Mouse (Mus musculus) myocyte (in vitro differentiated cells): ENCODE results near the gene Tcl1b2.

Source experiments
- CEBPB ChIP-seq: IDR thresholded peaks from 2 replicates; pipeline ENCODE4 v1.6.1; 2011; ENCODE audit warnings: mild to moderate bottlenecking, moderate library complexity; ENCODE audit not compliant: poor library complexity, insufficient read depth, severe bottlenecking
- E2F4 ChIP-seq: IDR thresholded peaks from one replicate; pipeline ENCODE4 v1.6.1; 2011; ENCODE audit warnings: mild to moderate bottlenecking, control low read depth, moderate library complexity; ENCODE audit not compliant: insufficient read depth
- MYOD1 ChIP-seq, 3 experiments: IDR thresholded peaks; one replicate each; pipeline ENCODE4 v1.6.1; 2011; ENCODE audit warnings: control low read depth in 2 of 3, low read depth in 2 of 3, mild to moderate bottlenecking in 2 of 3, moderate library complexity in 1 of 3; ENCODE audit not compliant: insufficient read length in 2 of 3, control insufficient read depth in 1 of 3
- MYOG ChIP-seq, 3 experiments: IDR thresholded peaks; one replicate each; pipeline ENCODE4 v1.6.1; 2011; ENCODE audit warnings: control low read depth in 2 of 3, low read depth in 2 of 3, mild to moderate bottlenecking in 2 of 3; ENCODE audit not compliant: insufficient read length in 2 of 3, control insufficient read depth in 1 of 3, insufficient read depth in 1 of 3
- POLR2A ChIP-seq: IDR thresholded peaks from one replicate; pipeline ENCODE4 v1.6.1; 2011; ENCODE audit warnings: low read depth, mild to moderate bottlenecking, control low read depth, moderate library complexity; ENCODE audit not compliant: insufficient read length
- POLR2AphosphoS2 ChIP-seq: IDR thresholded peaks from one replicate; pipeline ENCODE4 v1.6.1; 2011; ENCODE audit warnings: low read depth, control low read depth; ENCODE audit not compliant: insufficient read length
- REST ChIP-seq: IDR thresholded peaks from one replicate; pipeline ENCODE4 v1.6.1; 2011; ENCODE audit warnings: mild to moderate bottlenecking, control low read depth, moderate library complexity; ENCODE audit not compliant: insufficient read depth, insufficient read length
- TCF12 ChIP-seq: IDR thresholded peaks from one replicate; pipeline ENCODE4 v1.6.1; 2011; ENCODE audit warnings: mild to moderate bottlenecking, control low read depth; ENCODE audit not compliant: poor library complexity, insufficient read depth, severe bottlenecking
- TCF3 ChIP-seq: IDR thresholded peaks from one replicate; pipeline ENCODE4 v1.6.1; 2011; ENCODE audit warnings: low read depth, control low read depth; ENCODE audit not compliant: insufficient read length
- USF1 ChIP-seq: IDR thresholded peaks from one replicate; pipeline ENCODE4 v1.6.1; 2011; ENCODE audit warnings: low read depth, mild to moderate bottlenecking, control low read depth, moderate library complexity

DNA sequence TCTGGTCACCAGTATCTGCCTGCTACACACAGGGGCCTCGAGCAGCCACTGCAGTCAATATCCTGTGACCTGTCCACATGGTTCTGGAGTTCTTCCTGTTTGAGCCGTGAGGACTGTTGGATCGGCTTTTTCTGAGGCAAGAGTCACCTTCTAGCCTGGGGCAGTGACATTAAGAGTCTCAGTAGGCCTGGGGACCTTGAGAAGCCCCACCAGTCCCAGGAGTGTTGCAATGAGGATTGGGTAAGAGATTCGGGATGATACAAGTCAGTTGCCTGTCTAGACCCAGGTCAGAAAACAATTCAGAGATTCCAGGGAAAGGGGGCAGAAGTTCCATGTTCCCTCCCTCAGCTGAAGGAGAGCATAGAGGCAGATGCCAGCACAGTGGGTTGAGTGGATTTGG is 36.0 kb upstream of the Tcl1b2 start:
- TF ChIP-seq POLR2A (no peak), USF1 (no peak), POLR2AphosphoS2 (no peak), REST (no peak), MYOG (IDR thresholded peaks at IDR 0.05; ENCODE audit: control insufficient read depth in 1 of 3, insufficient read depth in 1 of 3, insufficient read length in 2 of 3, low read depth in 2 of 3) (no peak), TCF12 (no peak), MYOD1 (IDR thresholded peaks at IDR 0.05; ENCODE audit: control insufficient read depth in 1 of 3, insufficient read length in 2 of 3, low read depth in 2 of 3) (no peak), CEBPB (no peak), TCF3 (no peak), E2F4 (no peak)
